Mouse (Mus musculus) liver, embryonic 11.5 days (tissue): ENCODE measurements around the gene Ccdc191. TPM values are rescaled to one million over a fixed set of nuclear protein-coding genes. Genes with fewer than 3 reads are reported as not detected.

ENCODE experiments used
- ATAC-seq: fragments of 200-750 bp; cut with Nextera tagmentation; replicated peaks from 2 replicates; pipeline ENCODE4 v1.8.0; 2017; ENCODE audit warnings: moderate number of reproducible peaks, mild to moderate bottlenecking, moderate TSS enrichment, moderate library complexity; ENCODE audit not compliant: low FRiP score
- DNase-seq: peaks from one replicate; pipeline ENCODE4 v3.0.0-alpha.2; 2017; ENCODE audit warnings: low spot score
- H3K27ac ChIP-seq: fragments of 300-500 bp; sonication (generic); 2 replicates; pipeline ENCODE4 v1.5.1; 2014; ENCODE audit warnings: mild to moderate bottlenecking, low read depth, low read length, control low read depth
- H3K27me3 ChIP-seq: fragments of 300-500 bp; sonication (generic); replicated peaks from 2 replicates; pipeline ENCODE4 v1.6.1; 2014; ENCODE audit warnings: low read length, mixed read lengths; ENCODE audit not compliant: control insufficient read depth, insufficient read depth
- H3K36me3 ChIP-seq: fragments of 300-500 bp; sonication (generic); 2 replicates; pipeline ENCODE4 v1.6.1; 2014; ENCODE audit warnings: mild to moderate bottlenecking, low read length, moderate library complexity, mixed read lengths; ENCODE audit not compliant: control insufficient read depth, insufficient read depth
- H3K4me1 ChIP-seq: fragments of 300-500 bp; sonication (generic); replicated peaks from 2 replicates; pipeline ENCODE4 v1.6.1; 2014; ENCODE audit warnings: low read length, mixed read lengths; ENCODE audit not compliant: control insufficient read depth, insufficient read depth
- H3K4me2 ChIP-seq: fragments of 300-500 bp; sonication (generic); 2 replicates; pipeline ENCODE4 v1.6.1; 2014; ENCODE audit warnings: mild to moderate bottlenecking, control low read depth, moderate library complexity
- H3K4me3 ChIP-seq: fragments of 300-500 bp; sonication (generic); 2 replicates; pipeline ENCODE4 v1.5.1; 2014; ENCODE audit warnings: low read depth, low read length, control low read depth
- H3K9ac ChIP-seq: fragments of 300-500 bp; sonication (generic); 2 replicates; pipeline ENCODE4 v1.6.1; 2014; ENCODE audit warnings: low read depth, low read length, control low read depth
- H3K9me3 ChIP-seq: fragments of 300-500 bp; sonication (generic); 2 replicates; pipeline ENCODE4 v1.6.1; 2016; ENCODE audit warnings: low read length, inconsistent platforms, mixed read lengths; ENCODE audit not compliant: control insufficient read depth
- WGBS: fragments of 180-500 bp; shearing (Covaris S2); extraction: QIAGEN DNeasy Blood & Tissue Kit; methylation state at CpG from one replicate; pipeline ENCODE4 v1.1.7; 2014; 5-methylcytosine and 5-hydroxymethylcytosine counted together
- polyA plus RNA-seq: library from polyadenylated mRNA; unstranded; fragments of >200 nt; fragmentation: Nextera tagmentation; extraction: Ambion mirVana; gene quantifications from 2 replicates; pipeline ENCODE4 v1.2.1, GENCODE M21; 2014

The Ccdc191 gene
- polyA plus RNA-seq, 1 experiment from 2014 or later, result 9.4 TPM

- Histone ChIP-seq H3K36me3 (no peaks in the 10 kb centered on the region), H3K9ac (no peak overlapping the region), H3K4me1 (no peaks in the 10 kb centered on the region), H3K9me3 (no peaks in the 10 kb centered on the region), H3K4me2 (no peak overlapping the region), H3K27me3 (no peaks in the 10 kb centered on the region), H3K4me3 (no peak overlapping the region), H3K27ac (no peak overlapping the region)
- WGBS, result 86% methylated on average over 3 of the region's 3 CpGs
- ATAC-seq (no peak), DNase-seq (no peak)
Observed at GRCm38 (mm10) chr16:43963780-43964179, 74.2 kb downstream of the Ccdc191 start.

- no peaks in the 10 kb centered on the region for H3K9me3 ChIP-seq
- DNase-seq (no peak), ATAC-seq (no peak)
- H3K36me3 ChIP-seq, result no peaks in the 10 kb centered on the region
- no peak overlapping the region for H3K4me3 ChIP-seq
- WGBS, result 89% methylated on average over 13 of the region's 13 CpGs
- H3K27ac ChIP-seq, result no peak overlapping the region
- H3K27me3 ChIP-seq, result no peaks in the 10 kb centered on the region
- H3K9ac ChIP-seq, result no peak overlapping the region
- H3K4me2 ChIP-seq, result no peak overlapping the region
- no peaks in the 10 kb centered on the region for H3K4me1 ChIP-seq
Observed at GRCm38 (mm10) chr16:43965781-43966389, 76.3 kb downstream of the Ccdc191 start.

- Histone ChIP-seq H3K4me3 (no peak overlapping the region), H3K9ac (no peak overlapping the region), H3K27me3 (no peaks in the 10 kb centered on the region), H3K9me3 (no peaks in the 10 kb centered on the region), H3K36me3 (no peaks in the 10 kb centered on the region), H3K4me2 (no peak overlapping the region), H3K4me1 (no peaks in the 10 kb centered on the region), H3K27ac (no peak overlapping the region)
- DNase-seq (no peak), ATAC-seq (no peak)
- WGBS, result 67% methylated on average over 3 of the region's 3 CpGs
Observed at GRCm38 (mm10) chr16:43970426-43970825, 80.8 kb downstream of the Ccdc191 start.

- H3K27ac ChIP-seq, result no peak overlapping the region
- ATAC-seq (no peak), DNase-seq (no peak)
- H3K9me3 ChIP-seq, result no peaks in the 10 kb centered on the region
- H3K4me1 ChIP-seq, result no peaks in the 10 kb centered on the region
- H3K27me3 ChIP-seq, result no peaks in the 10 kb centered on the region
- WGBS, result 88% methylated on average over 11 of the region's 11 CpGs
- no peak overlapping the region for H3K4me3 ChIP-seq
- no peak overlapping the region for H3K9ac ChIP-seq
- no peak overlapping the region for H3K4me2 ChIP-seq
- no peaks in the 10 kb centered on the region for H3K36me3 ChIP-seq
Observed at GRCm38 (mm10) chr16:43971189-43971588, 81.6 kb downstream of the Ccdc191 start.

- H3K27me3 ChIP-seq, result no peaks in the 10 kb centered on the region
- H3K4me1 ChIP-seq, result no peaks in the 10 kb centered on the region
- no peak overlapping the region for H3K4me3 ChIP-seq
- H3K36me3 ChIP-seq, result no peaks in the 10 kb centered on the region
- H3K27ac ChIP-seq, result no peak overlapping the region
- ATAC-seq, result no peak
- H3K4me2 ChIP-seq, result no peak overlapping the region
- H3K9ac ChIP-seq, result no peak overlapping the region
- no peak for DNase-seq
- H3K9me3 ChIP-seq, result no peaks in the 10 kb centered on the region
- 88% methylated on average over 9 of the region's 9 CpGs for WGBS
Observed at GRCm38 (mm10) chr16:43971741-43972140, 82.1 kb downstream of the Ccdc191 start.

GRCm38 (mm10) chr16:43972391-43972790, 82.8 kb downstream of the Ccdc191 start:
- Histone ChIP-seq H3K9ac (no peak overlapping the region), H3K27me3 (no peaks in the 10 kb centered on the region), H3K4me1 (no peaks in the 10 kb centered on the region), H3K27ac (no peak overlapping the region), H3K4me2 (no peak overlapping the region), H3K4me3 (no peak overlapping the region), H3K36me3 (no peaks in the 10 kb centered on the region), H3K9me3 (no peaks in the 10 kb centered on the region)
- WGBS, result 92% methylated on average over 2 of the region's 2 CpGs
- ATAC-seq (no peak), DNase-seq (no peak)

GRCm38 (mm10) chr16:43973147-43973546, 83.5 kb downstream of the Ccdc191 start:
- no peaks in the 10 kb centered on the region for H3K27me3 ChIP-seq
- DNase-seq, result no peak
- H3K9ac ChIP-seq, result no peak overlapping the region
- H3K4me3 ChIP-seq, result no peak overlapping the region
- no peak overlapping the region for H3K27ac ChIP-seq
- no peaks in the 10 kb centered on the region for H3K36me3 ChIP-seq
- no peaks in the 10 kb centered on the region for H3K4me1 ChIP-seq
- no peak for ATAC-seq
- no peaks in the 10 kb centered on the region for H3K9me3 ChIP-seq
- WGBS, result 82% methylated on average over 11 of the region's 11 CpGs
- no peak overlapping the region for H3K4me2 ChIP-seq

- DNase-seq (no peak), ATAC-seq (no peak)
- H3K9me3 ChIP-seq, result no peaks in the 10 kb centered on the region
- H3K4me1 ChIP-seq, result no peaks in the 10 kb centered on the region
- no peak overlapping the region for H3K4me3 ChIP-seq
- H3K4me2 ChIP-seq, result no peak overlapping the region
- H3K27me3 ChIP-seq, result peaks cover 2% of the 10 kb centered on the region; the same call in 1 of the 2 replicates
- H3K36me3 ChIP-seq, result no peaks in the 10 kb centered on the region
- H3K27ac ChIP-seq, result no peak overlapping the region
- WGBS, result 82% methylated on average over 22 of the region's 22 CpGs
- H3K9ac ChIP-seq, result no peak overlapping the region
Observed at GRCm38 (mm10) chr16:43973606-43974220, 84.1 kb downstream of the Ccdc191 start.

GRCm38 (mm10) chr16:43979010-43979327, 89.4 kb downstream of the Ccdc191 start:
- DNase-seq (no peak), ATAC-seq (0 out of 2 replicates have a peak, but pooled peaks have one; percentile 12)
- Histone ChIP-seq H3K9ac (peak overlapping the region; percentile 68; the same call in 1 of the 2 replicates), H3K4me2 (peak overlapping the region; percentile 99), H3K27me3 (peaks cover 11% of the 10 kb centered on the region), H3K9me3 (no peaks in the 10 kb centered on the region), H3K4me3 (peak overlapping the region; percentile 74), H3K4me1 (no peaks in the 10 kb centered on the region; the same call in 1 of the 2 replicates), H3K27ac (no peak overlapping the region), H3K36me3 (no peaks in the 10 kb centered on the region)
- 21% methylated on average over 7 of the region's 7 CpGs for WGBS
